Mouse (Mus musculus): ENCODE results near the gene Srbd1.

Srbd1 gene

GRCm38 (mm10) chr17:86144537-86145078 lies 367 bp downstream of the Srbd1 start:
- DNase-seq (ENCODE audit: low spot score in 2 of 2), result no peak

- no peak for DNase-seq (ENCODE audit: low spot score in 2 of 2)
Observed at GRCm38 (mm10) chr17:86135835-86136234, 9.1 kb downstream of the Srbd1 start.

GRCm38 (mm10) chr17:86134461-86134860 lies 10.5 kb downstream of the Srbd1 start:
- no peak for DNase-seq (ENCODE audit: low spot score in 2 of 2)

- DNase-seq (ENCODE audit: low spot score in 2 of 2), result no peak
Observed at GRCm38 (mm10) chr17:86132534-86132933, 12.4 kb downstream of the Srbd1 start.

GRCm38 (mm10) chr17:86128198-86128597 lies 16.8 kb downstream of the Srbd1 start:
- DNase-seq (ENCODE audit: low spot score in 2 of 2), result no peak

GRCm38 (mm10) chr17:86125908-86126307 lies 19.1 kb downstream of the Srbd1 start:
- DNase-seq (ENCODE audit: low spot score in 2 of 2), result no peak

- DNase-seq (ENCODE audit: low spot score in 2 of 2), result no peak
Observed at GRCm38 (mm10) chr17:86123146-86123545, 21.8 kb downstream of the Srbd1 start.

- DNase-seq (ENCODE audit: low spot score in 2 of 2), result peak in 1 of 2 experiments; percentile 21
Observed at GRCm38 (mm10) chr17:86096875-86097274, 48.1 kb downstream of the Srbd1 start.

- DNase-seq (ENCODE audit: low spot score in 2 of 2), result no peak
Observed at GRCm38 (mm10) chr17:86093124-86093523, 51.9 kb downstream of the Srbd1 start.

- no peak for DNase-seq (ENCODE audit: low spot score in 2 of 2)
Observed at GRCm38 (mm10) chr17:86091631-86092030, 53.3 kb downstream of the Srbd1 start.

GRCm38 (mm10) chr17:86089893-86090588 lies 54.9 kb downstream of the Srbd1 start:
- no peak for DNase-seq (ENCODE audit: low spot score in 2 of 2)

GRCm38 (mm10) chr17:86087922-86088321 lies 57.1 kb downstream of the Srbd1 start:
- no peak for DNase-seq (ENCODE audit: low spot score in 2 of 2)

- DNase-seq (ENCODE audit: low spot score in 2 of 2), result no peak
Observed at GRCm38 (mm10) chr17:86086191-86086590, 58.8 kb downstream of the Srbd1 start.

- no peak for DNase-seq (ENCODE audit: low spot score in 2 of 2)
Observed at GRCm38 (mm10) chr17:86083207-86083606, 61.8 kb downstream of the Srbd1 start.

GRCm38 (mm10) chr17:86078060-86078459 lies 66.9 kb downstream of the Srbd1 start:
- DNase-seq (ENCODE audit: low spot score in 2 of 2), result no peak

- no peak for DNase-seq (ENCODE audit: low spot score in 2 of 2)
Observed at GRCm38 (mm10) chr17:86067444-86067843, 77.5 kb downstream of the Srbd1 start.

- no peak for DNase-seq (ENCODE audit: low spot score in 2 of 2)
Observed at GRCm38 (mm10) chr17:86065833-86066232, 79.1 kb downstream of the Srbd1 start.

GRCm38 (mm10) chr17:86063461-86063860 lies 81.5 kb downstream of the Srbd1 start:
- peak in 1 of 2 experiments; percentile 6 for DNase-seq (ENCODE audit: low spot score in 2 of 2)

- DNase-seq (ENCODE audit: low spot score in 2 of 2), result no peak
Observed at GRCm38 (mm10) chr17:86060911-86061310, 84.1 kb downstream of the Srbd1 start.

- no peak for DNase-seq (ENCODE audit: low spot score in 2 of 2)
Observed at GRCm38 (mm10) chr17:86040221-86040984, 104.6 kb downstream of the Srbd1 start.

- DNase-seq (ENCODE audit: low spot score in 2 of 2), result no peak
Observed at GRCm38 (mm10) chr17:86039741-86040140, 105.2 kb downstream of the Srbd1 start.

GRCm38 (mm10) chr17:86038211-86038648 lies 106.7 kb downstream of the Srbd1 start:
- DNase-seq (ENCODE audit: low spot score in 2 of 2), result no peak

GRCm38 (mm10) chr17:86035576-86035975 lies 109.4 kb downstream of the Srbd1 start:
- DNase-seq (ENCODE audit: low spot score in 2 of 2), result no peak

All from right cerebral cortex, postnatal 36 days (tissue).